Mouse (Mus musculus): ENCODE data around the gene Brcc3.
"Not testable (repeated sequence)": the region's sequence is repeated elsewhere in the genome, so short reads cannot be mapped to it uniquely, and the experiment has no call there.

DNA sequence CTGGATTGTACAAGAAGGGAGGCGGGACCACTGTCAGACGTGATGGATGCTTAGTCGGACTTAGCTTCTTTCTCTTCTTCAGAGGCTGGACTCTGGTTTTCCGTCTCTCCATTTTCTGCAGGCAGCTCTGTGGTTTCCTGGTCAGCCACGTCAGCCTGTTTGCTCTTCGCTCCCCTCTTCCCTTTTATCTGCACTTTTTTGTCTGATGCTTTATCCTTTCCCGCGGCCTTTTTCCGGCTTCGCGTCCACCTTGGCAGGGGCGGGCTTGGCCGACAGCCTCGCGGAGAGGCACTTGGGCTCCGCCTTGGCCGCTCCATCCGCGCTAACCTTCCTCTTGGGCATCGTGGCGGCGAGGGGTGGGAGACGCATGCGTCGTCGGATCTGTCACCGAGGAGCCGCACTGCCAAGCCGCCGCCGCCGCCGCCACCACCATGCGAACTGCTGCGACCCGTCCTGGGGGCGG lies 58.8 kb downstream of the Brcc3 start:
- not testable (repeated sequence) for TF ChIP-seq CTCF (conservative IDR thresholded peaks at IDR 0.05; ENCODE audit: low read length); POU5F1 (IDR thresholded peaks at IDR 0.05; ENCODE audit: borderline replicate concordance, low read length); NANOG (IDR thresholded peaks at IDR 0.05; ENCODE audit: borderline replicate concordance, low read length)

All from E14TG2a.4 (cell line).